In the genomic region with DNA sequence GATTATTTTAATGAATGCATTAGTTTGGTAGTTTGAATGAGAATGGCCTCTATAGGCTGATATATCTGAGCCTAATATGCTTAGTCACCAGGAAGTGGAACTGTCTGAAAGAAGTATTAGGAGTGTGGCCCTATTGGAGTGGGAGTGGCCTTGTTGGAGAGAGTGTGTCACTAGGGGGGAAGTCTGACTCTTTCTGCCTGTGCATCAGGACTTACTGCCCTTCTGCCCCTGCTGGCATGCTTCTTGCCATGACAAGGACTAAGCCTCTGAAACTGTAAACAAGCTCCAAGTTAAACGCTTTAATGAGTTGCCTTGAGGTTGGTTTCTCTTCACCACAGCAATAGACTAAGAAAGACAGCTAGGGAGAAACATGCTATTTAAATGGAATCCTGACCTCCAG, we compare ENCODE assay signal across 10 mouse cellular contexts. TPM values are rescaled to one million over a fixed set of nuclear protein-coding genes. Genes with fewer than 3 reads are reported as not detected.
DNase-seq lines count a peak whose midpoint lies in the region; ATAC-seq and TF ChIP-seq lines count a peak whose summit lies in the region.
"Had no signal": no experiment of that assay in that cellular context is flagged by ENCODE, and none has a peak within 500 bp of the region (broad histone marks: within the 10 kb centered on the region; RNA-seq: fewer than 3 reads in every experiment).

No protein-coding gene starts in this region.

- 41% methylated on average over 1 of the region's 1 CpGs for WGBS in kidney, adult 2 months
- WGBS in macrophage (ENCODE audit: missing documents), result 62% methylated on average over 1 of the region's 1 CpGs

- H3K4me3 ChIP-seq in kidney, adult 2 months (ENCODE audit: insufficient read depth, low read depth, low read length), result no peak overlapping the region
- no peak overlapping the region for H3K4me3 ChIP-seq in macrophage (ENCODE audit: inconsistent target)
- H3K4me3 ChIP-seq: erythroblast, embryonic 14.5 days had no signal

- no peaks in the 10 kb centered on the region for H3K27me3 ChIP-seq in kidney, adult 2 months (replicated peaks; ENCODE audit: control insufficient read depth, insufficient read depth, low read length)

- H3K79me2 ChIP-seq in macrophage (ENCODE audit: inconsistent target), result peaks cover 53% of the 10 kb centered on the region

- no peak for TF ChIP-seq POLR2A in kidney, adult 2 months (IDR thresholded peaks at IDR 0.05; ENCODE audit: low read depth, low read length)

- no peak for TF ChIP-seq CTCF in kidney, adult 2 months (conservative IDR thresholded peaks at IDR 0.05; ENCODE audit: insufficient read depth, insufficient read length, low read depth, low read length)

- H3K4me1 ChIP-seq in kidney, adult 2 months (ENCODE audit: control insufficient read depth, insufficient read depth, low read length), result peaks cover 14% of the 10 kb centered on the region; the same call in 1 of the 2 replicates

- H3K27ac ChIP-seq in kidney, adult 2 months (ENCODE audit: insufficient read depth, low read depth, low read length), result no peak overlapping the region; the same call in 1 of the 2 replicates
- H3K27ac ChIP-seq in macrophage, result peak overlapping the region; percentile 51

- peak; percentile 73 for ATAC-seq in granulocyte monocyte progenitor cell, adult 5-6 weeks (replicated peaks; ENCODE audit: poor library complexity, severe bottlenecking)

- peak; percentile 71 for DNase-seq in kidney, adult 2 months
- DNase-seq in kidney, adult 18-20 months, result no peak
- peak; percentile 30 for DNase-seq in ES-CJ7 (ENCODE audit: low read depth, low spot score)
- DNase-seq in urinary bladder, postnatal 36 days (ENCODE audit: low spot score in 2 of 2), result no peak
- no peak for DNase-seq in lung, postnatal 4 days
- no peak for DNase-seq in layer of hippocampus, adult 11-12 months (ENCODE audit: low spot score)
- DNase-seq: thymus, postnatal 4 days had no signal

- H3K36me3 ChIP-seq in kidney, adult 2 months (ENCODE audit: control insufficient read depth, insufficient read depth, low read length), result peaks cover 22% of the 10 kb centered on the region
- H3K36me3 ChIP-seq in macrophage (ENCODE audit: inconsistent target), result peaks cover 30% of the 10 kb centered on the region

RNA-seq across cellular contexts. Expression of a gene that starts 54.9 kb away (rescaled TPM):
- 25.0 and 27.0 TPM in 2 replicates for polyA plus RNA-seq in kidney, adult 2 months (2012; rRNA removed)
- 123 and 142 TPM in 2 replicates for total RNA-seq in granulocyte monocyte progenitor cell, adult 5-6 weeks (2014; fragmentation: Nextera tagmentation)
- total RNA-seq in granulocyte monocyte progenitor cell, adult 5-6 weeks (2017), result 119 and 134 TPM in 2 replicates
- total RNA-seq in macrophage (2018; cell fraction: chromatin; rRNA removed), result 100 to 1,000 TPM in 12 of 26 experiments, 10 to 100 TPM in 14; 29.0 to 143 (median 86.4) TPM
- 10 to 100 TPM; 41.8 to 72.5 (median 57.5) TPM for total RNA-seq in macrophage (2018; cell fraction: cytosol; rRNA removed)
- total RNA-seq in macrophage (2018; cell fraction: nucleus; rRNA removed), result 100 to 1,000 TPM in 2 of 26 experiments, 10 to 100 TPM in 24; 32.3 to 124 (median 65.5) TPM
- polyA plus RNA-seq in macrophage (2018), result 25.1 to 51.3 TPM (median 32.1 TPM) in 3 replicates

RNA-seq across cellular contexts. Expression of a gene that starts 56.0 kb away (rescaled TPM):
- 17.5 and 17.8 TPM in 2 replicates for polyA plus RNA-seq in kidney, adult 2 months (2012; rRNA removed)
- 47.5 and 48.2 TPM in 2 replicates for total RNA-seq in granulocyte monocyte progenitor cell, adult 5-6 weeks (2014; fragmentation: Nextera tagmentation)
- total RNA-seq in granulocyte monocyte progenitor cell, adult 5-6 weeks (2017), result 14.7 TPM in 2 replicates
- 100 to 1,000 TPM; 133 to 774 (median 552) TPM for total RNA-seq in macrophage (2018; cell fraction: chromatin; rRNA removed)
- total RNA-seq in macrophage (2018; cell fraction: cytosol; rRNA removed), result 100 to 1,000 TPM in 5 of 26 experiments, 10 to 100 TPM in 21; 34.5 to 126 (median 79.4) TPM
- 100 to 1,000 TPM in 21 of 26 experiments, 10 to 100 TPM in 5; 87.6 to 549 (median 241) TPM for total RNA-seq in macrophage (2018; cell fraction: nucleus; rRNA removed)
- 41.5 to 104 TPM (median 81.1 TPM) in 3 replicates for polyA plus RNA-seq in macrophage (2018)

Comparison
In these comparisons a context has a peak if more than half of its experiments do, and no peak if none do; other contexts are left out.
1. DNase-seq: peak in kidney, adult 2 months (single experiment) and ES-CJ7 (single experiment); none in kidney, adult 18-20 months (single experiment), urinary bladder, postnatal 36 days (0 of 2), lung, postnatal 4 days (0 of 2) and layer of hippocampus, adult 11-12 months (single experiment).